Mouse (Mus musculus) left cerebral cortex, postnatal 4 days (tissue): Measurements from ENCODE around the gene Vac14. TPM values are rescaled to one million over a fixed set of nuclear protein-coding genes. Genes with fewer than 3 reads are reported as not detected.

Source experiments
- DNase-seq: peaks from one replicate; pipeline ENCODE4 v3.0.0-alpha.2; 2022
- intact Hi-C: fragments of 180-260 bp; cut with DNase I; formaldehyde crosslinking; loops from one replicate; pipeline ENCODE4 v1.15.1; 2025
- total RNA-seq, 2 experiments: library from RNA; stranded (reverse); gene quantifications; 2 replicates each; pipeline ENCODE4 v1.2.3; 2021

Gene Vac14
- total RNA-seq, 2 experiments from 2014 or later, result 47.3 to 49.0 TPM

DNA sequence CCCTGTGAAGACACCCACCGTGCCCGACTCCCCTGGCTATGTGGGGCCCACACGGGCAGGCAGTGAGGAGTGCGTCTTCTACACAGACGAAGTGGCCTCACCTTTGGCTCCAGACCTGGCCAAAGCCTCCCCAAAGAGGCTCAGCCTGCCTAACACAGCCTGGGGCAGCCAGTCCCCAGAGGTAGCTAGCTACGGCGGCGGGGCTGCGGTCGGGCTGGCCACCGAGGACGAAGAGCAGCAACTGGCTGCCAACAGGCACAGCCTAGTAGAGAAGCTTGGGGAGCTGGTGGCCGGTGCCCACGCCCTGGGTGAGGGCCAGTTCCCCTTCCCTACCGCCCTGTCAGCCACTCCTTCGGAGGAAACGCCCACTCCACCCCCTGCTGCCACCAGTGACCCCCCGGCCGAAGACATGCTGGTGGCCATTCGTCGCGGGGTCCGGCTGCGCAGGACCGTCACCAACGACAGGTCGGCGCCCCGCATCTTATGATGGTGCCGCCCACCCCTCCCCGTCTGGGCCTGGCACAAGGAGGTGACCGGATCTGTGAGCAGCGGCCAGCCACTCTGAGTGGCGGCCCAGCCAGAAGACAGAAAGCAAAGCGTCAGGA lies 120.3 kb downstream of the Vac14 start:
- DNase-seq, result peak; percentile 19
- intact Hi-C loops, result no loop called here

DNA sequence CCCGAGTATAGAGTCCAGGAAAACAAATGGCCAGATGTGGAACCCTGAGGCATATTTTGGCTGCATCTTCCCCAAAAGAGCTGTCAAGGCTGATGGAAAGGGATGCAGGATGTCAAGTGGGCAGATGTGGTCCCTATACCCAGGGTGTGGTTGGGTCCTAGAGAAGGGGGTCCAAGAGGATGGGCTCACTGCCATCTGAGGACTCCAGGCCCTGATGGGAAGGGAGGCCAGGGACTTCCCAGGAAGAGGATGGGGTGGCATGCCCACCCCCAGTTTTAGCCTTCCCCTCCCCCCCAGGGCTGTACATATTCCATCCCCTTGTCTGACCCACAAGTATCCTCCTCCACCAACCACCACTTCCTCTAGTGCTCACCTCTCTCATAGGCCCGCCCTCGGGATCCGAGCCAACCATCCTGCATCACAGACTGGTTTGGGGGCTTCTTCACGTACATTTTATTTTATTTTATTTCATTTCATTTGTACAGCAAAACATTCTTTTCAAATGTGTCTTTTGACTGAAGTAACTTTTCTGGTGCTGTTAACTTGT lies 122.3 kb downstream of the Vac14 start:
- intact Hi-C loops, result no loop called here
- DNase-seq, result no peak

DNA sequence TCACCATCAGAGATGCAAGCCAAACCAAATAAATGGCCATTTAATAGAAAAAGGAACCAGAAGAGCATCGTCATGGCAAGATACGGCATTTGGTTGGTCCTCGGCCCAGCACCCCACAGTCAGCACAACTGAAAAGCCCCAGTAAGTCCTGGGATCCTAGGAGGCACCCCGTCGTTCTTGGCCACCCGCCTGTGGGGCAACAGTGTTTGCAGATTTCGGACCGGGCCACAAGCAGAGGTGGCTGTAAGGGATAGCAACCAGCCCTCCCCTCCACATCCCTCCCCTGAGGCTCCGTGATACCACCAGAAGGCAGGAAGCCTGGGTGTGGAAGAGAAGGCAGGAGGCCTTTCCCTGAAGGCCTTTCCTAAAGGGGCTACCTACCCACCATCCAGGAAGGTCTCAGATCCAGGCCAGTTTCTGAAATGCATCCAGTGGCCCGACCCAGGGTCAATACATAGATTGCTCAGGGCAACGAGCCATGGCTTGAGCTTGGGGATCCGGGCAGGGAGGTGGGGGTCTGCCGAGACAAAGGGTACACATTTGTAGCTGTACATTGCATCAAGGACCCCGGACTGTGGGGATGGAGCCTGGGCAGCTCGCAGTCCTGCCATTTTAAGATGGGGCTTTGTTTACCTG lies 123.5 kb downstream of the Vac14 start:
- intact Hi-C loops, result no loop called here
- peak; percentile 26 for DNase-seq

DNA sequence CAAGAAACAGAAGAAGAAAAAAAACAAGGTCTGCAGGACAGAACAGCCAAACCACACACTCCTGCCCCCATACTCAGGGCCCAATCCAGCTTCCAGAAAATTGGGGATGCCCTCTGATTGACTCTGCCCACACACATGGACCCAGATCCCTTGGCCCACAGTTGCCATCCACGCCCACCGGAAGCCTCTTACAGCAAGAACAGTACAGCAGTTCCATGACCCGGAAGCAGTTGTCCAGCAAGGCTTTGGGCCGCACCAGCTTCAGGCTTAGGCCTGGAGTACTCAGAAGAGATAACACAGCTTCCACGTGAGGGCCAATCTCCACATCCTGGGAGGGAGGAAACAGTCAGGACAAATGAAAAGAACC lies 124.0 kb downstream of the Vac14 start:
- no peak for DNase-seq

DNA sequence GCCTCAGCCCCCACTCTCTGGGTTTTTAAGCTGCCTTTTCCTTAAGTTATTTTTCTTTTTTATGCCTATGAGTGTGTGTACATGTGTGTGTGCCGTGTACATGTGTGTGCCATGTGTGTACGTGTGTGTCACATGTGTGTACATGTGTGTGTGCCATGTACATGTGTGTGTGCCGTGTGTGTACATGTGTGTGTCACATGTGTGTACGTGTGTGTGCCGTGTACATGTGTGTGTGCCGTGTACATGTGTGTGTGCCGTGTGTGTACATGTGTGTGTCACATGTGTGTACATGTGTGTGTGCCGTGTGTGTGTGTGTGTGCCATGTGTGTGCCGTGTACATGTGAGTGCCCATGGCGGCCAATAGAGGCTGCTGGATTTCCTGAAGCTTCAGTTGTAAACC lies 126.8 kb downstream of the Vac14 start:
- DNase-seq, result no peak
- intact Hi-C loops, result no loop called here

More for the DNA sequence above, 124.0 kb downstream of the Vac14 start:
- intact Hi-C loops, result no loop called here

DNA sequence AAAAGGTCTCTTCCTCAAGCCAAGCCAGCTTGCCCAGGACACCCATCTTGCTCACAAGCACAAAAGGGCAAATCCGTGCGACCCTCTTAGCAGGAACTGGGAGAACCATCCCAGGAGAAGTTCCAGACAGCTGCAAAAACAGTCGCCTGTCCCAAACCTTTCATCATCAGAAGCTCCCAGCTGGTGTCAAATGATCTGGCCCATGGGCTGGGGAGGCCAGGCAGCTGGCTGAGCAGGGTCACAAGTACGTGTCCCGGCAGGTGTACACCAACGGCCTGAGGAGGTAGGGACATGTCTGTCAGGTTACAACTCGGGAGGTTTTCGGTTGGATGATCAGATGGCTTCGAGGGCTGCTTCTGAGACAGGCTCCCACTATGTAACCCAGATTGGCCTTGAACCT lies 128.3 kb downstream of the Vac14 start:
- no peak for DNase-seq
- intact Hi-C loops, result no loop called here

DNA sequence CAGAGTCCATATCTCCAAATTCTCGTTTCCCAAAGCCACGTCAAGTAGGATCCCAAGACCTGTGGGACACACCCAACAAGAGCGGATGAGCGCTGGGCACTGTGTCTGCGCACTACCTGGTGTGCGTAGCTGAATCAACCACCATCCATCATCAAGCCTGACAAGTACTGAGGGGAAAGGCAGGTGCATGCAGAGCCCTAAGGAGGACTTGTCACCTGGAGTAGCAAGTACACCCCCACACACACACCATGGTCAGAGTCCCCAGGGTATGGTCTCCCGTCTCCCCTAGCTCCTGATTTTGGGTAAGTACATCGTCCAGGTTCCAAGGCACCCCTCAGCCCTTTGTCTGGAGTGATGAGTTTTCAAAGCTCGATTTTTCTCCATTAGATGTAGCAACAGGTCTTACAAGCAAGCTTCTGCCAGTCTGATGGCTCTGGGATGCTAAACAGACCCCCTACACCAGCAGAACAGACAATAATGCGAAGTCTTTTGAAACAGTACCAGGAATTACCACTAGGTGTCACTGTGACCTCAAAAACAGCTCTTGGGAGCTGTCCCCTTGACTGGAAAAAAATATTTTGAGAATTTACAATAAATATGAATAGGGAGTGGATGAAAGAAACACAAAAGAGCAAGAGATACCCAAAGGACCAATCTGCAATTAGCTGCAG lies 131.2 kb downstream of the Vac14 start:
- DNase-seq, result no peak
- intact Hi-C loops, result loop anchor here (5.0 kb wide), 1 partner anchor 63 kb away; no protein-coding TSS in a partner anchor

DNA sequence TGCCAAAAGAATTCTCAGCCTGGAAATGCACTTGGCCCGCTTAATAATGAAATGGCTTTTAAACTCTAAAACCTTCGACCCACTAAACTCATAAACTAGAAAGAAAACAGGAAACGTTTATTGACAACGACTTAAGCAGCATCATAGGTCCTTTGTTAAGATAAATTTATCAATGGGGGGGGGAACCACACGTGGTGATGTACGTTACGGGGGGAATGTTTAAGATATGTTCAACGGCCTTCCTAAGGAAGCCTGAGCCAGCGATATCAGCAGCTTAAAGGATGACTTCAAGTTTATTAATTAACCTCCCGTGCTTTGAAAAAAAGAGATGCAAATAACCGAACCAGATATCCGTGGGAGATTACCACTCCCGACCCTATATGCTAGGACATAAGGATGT lies 131.9 kb downstream of the Vac14 start:
- DNase-seq, result no peak
- intact Hi-C loops, result loop anchor here (5.0 kb wide), 1 partner anchor 62 kb away; no protein-coding TSS in a partner anchor

DNA sequence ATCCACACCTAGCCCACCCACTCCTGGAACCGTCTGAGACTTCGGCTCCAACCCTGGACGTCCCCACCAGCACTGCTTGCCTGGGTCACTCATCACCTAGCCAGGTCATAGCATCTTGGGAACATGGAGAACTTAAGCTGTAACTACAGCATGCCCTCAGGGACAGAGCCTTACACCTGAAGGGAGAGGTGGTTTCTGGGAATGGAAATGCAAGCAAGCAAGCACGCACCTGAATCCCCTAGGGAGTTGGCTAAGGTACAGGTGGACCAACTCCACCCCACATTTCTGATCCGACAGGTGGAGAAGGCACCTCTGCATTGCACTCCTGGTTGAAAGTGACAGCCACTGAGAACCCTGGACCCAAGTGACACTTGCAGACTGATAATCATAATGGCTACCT lies 133.1 kb downstream of the Vac14 start:
- intact Hi-C loops, result loop anchor here (5.0 kb wide), 1 partner anchor 61 kb away; no protein-coding TSS in a partner anchor
- no peak for DNase-seq

DNA sequence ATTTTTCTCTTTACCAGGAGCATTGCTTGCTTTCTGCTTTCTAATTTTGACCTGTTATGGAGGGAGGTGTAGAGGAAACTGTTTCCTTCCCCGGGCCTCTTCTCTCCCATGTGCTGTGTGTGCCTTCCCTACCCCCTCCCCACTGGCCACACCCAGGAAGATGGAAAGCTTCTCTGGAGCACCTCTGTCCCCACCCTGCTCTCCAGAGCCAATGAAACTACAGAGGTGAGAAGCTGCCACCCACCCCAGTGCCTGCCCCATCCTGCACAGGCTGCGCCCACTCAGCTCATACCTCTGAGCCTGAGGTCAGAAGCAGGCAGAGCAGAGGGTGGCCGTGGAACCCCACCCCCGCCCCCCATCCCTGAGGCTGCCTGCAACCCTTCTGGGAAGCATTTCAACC lies 136.3 kb downstream of the Vac14 start:
- no peak for DNase-seq
- intact Hi-C loops, result loop anchor here (5.0 kb wide), 1 partner anchor 58 kb away; no protein-coding TSS in a partner anchor

DNA sequence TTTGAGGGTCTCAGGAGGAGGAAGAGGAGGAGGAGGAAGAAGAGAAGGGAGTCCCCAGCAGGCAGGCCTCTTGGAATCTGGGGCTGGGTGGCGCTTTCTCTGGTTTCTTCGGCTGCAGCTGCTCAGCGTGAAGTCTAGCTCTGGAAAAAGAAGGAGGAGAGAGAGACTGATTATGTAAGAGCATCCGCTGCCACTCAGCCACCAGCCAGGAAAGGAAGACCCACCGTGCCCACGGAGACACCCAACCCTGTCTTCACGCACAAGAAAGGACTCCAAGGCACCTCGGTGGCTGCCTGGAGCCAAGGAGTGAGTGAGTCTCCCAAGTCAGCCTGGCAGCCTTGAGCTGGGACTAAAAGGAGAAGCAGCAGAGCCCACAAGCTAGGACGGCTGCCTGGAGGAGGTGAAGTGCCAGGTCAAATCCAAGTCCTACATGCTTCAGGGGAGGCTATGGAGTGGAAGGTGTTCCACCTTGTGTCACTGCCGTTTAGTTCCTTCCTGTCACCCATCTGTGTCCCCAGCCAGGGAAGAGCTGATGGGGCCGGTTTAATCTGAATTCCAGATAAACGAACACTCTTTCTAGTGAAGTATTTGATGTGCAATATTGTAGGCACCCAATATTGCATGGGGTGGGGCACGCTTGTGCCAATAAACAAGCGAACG lies 137.3 kb downstream of the Vac14 start:
- intact Hi-C loops, result no loop called here
- no peak for DNase-seq

DNA sequence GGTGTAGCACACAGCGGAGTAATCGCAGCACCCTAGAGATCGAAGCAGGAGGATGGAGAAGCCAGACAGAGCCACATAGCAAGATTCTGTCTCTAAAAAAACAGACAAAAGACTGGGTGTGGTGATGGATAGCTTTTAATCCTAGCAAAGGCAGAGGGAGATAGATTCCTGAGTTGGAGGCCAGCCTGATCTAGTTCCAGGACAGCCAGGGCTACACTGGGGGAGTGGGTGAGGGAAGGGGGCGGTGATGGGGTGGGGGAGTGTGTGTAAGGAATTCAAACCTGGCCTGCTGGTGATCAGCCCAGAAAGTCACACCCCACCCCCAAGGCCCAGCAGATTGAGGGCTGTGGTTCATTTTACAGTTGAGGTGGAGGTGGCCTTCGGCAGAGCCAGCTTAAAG lies 137.8 kb downstream of the Vac14 start:
- intact Hi-C loops, result no loop called here
- DNase-seq, result no peak

DNA sequence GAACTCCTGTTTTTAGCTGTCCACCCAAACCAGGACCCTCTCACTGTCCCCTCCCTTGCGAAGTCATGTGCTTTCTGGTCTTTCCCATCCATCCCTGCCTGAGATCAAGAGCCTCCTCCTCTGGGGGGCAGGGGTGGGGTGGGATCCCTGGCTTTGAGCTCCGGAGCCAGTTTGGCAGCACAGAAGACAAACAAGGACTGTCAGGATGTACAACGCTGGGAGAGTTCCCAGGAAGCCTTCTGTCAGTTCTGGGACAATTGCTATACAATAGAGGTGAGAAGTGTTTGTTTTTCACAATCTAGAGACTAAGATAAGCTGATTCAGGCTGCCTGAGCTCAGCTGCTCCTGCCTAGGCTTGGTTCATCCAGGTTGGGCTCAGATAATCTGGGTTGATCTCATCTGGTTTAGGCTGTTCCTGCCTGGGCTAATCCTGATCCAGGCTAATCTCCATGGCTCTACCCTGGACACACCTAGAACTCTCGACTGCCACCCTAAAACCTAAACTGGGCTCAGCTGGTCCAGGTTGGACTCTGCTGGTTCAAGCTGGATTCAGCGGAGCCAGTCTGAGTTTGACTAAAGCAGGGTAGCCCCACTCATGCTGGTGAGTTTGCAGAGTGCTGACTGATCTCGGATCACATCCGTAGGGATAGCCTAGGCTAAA lies 142.0 kb downstream of the Vac14 start:
- intact Hi-C loops, result no loop called here
- no peak for DNase-seq

DNA sequence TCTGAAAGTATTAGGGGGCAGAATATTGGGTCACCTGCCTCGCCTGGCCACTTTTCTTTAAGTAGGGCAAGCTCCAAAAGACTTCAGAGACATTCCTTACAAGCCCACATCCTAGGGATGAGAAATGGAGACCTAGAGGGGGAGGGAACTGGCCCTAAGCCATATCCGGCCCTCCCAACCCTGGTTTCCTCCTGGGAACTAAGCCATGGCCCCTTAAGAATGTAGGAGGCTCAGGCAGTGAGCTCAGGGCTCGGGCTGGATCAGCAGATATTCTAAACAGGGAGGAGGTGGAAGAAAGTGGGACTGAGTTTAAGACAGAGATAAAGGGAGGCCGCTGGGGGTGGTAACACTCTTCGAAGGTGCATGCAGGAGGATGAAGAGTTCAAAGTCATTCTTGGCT lies 142.8 kb downstream of the Vac14 start:
- intact Hi-C loops, result no loop called here
- no peak for DNase-seq

DNA sequence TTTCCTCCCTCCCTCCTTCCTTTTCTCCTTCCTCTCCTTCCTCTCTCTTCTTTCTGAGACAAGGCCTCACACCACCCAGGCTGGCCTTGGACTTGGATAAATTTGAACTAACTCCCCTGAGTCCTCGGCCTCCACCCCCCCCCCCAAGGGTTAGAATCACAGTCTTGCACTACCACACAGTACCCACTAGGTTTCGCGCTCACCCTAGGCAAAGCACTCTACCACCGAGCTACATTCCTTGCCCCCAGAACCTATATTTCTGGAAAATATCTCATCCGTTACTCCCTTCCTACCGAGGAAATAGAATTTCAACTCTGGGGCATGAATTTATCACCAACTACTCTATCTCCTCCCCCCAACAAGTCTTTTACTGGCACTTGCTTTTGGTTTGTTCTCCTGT lies 143.6 kb downstream of the Vac14 start:
- no peak for DNase-seq
- intact Hi-C loops, result no loop called here

DNA sequence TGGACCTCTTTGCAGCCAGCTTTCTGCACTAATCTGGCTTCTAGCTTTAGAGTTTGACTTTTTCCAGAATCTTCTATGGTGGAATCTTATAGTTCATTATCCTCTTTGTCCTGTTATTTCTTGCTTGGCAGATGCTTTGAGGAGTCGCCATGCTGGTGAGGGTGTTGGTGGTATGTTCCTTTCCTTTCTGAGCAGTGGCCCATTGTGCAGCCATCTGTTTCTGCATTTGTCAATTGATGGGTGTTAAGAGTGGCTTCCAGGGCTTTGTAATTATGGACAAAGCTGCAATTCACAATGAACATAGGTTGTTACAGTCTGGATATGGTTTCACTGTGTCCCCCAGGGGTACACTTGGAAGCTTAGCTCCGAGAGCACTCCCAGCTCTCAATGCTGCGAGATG lies 146.3 kb downstream of the Vac14 start:
- intact Hi-C loops, result no loop called here
- DNase-seq, result no peak

DNA sequence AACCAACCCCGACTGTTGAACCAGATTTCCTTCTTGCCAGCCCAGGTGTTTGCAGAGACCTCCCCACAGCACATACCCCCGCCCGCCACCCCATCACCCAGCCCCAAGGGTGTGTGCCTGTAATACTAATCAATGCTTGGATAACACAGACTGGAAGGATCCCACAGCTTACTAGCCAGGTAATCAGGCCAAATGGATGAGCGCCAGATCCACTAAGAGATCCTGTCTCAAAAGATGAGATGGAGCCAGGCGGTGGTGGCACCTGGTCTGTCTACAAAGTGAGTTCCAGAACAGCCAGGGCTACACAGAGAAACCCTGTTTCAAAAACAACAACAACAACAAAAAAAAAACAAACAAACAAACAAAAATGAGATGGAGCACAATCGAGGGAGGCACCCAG lies 148.9 kb downstream of the Vac14 start:
- no peak for DNase-seq
- intact Hi-C loops, result no loop called here
